Mouse (Mus musculus): Measurements from ENCODE around the gene Prkx. TPM values are rescaled to one million over a fixed set of nuclear protein-coding genes. Genes with fewer than 3 reads are reported as not detected.

Gene Prkx
- total and polyA plus RNA-seq, 2 experiments from 2014 or later: 12.4 to 20.1 TPM

- no peaks in the 10 kb centered on the region for H3K27me3 ChIP-seq (ENCODE audit: control insufficient read depth, insufficient read depth, low read length)
- no peak overlapping the region for H3K27ac ChIP-seq (ENCODE audit: low read depth)
- no peaks in the 10 kb centered on the region for H3K4me1 ChIP-seq (ENCODE audit: control insufficient read depth, insufficient read depth)
- no peak overlapping the region for H3K9ac ChIP-seq (replicated peaks; ENCODE audit: low read depth, low read length)
- no peak for DNase-seq (ENCODE audit: low spot score)
- no peak overlapping the region for H3K4me3 ChIP-seq (ENCODE audit: low read depth, low read length)
- TF ChIP-seq CTCF (IDR thresholded peaks at IDR 0.05; ENCODE audit: low read depth) (no peak), EP300 (IDR thresholded peaks at IDR 0.05; ENCODE audit: low read depth) (no peak)
- no peaks in the 10 kb centered on the region for H3K9me3 ChIP-seq (replicated peaks; ENCODE audit: control insufficient read depth, low read length)
- WGBS: 19% methylated on average over 1 of the region's 1 CpGs
- no peak for ATAC-seq (ENCODE audit: insufficient read depth, low read depth)
- H3K36me3 ChIP-seq (replicated peaks; ENCODE audit: control insufficient read depth, insufficient read depth, low read length): no peaks in the 10 kb centered on the region
- no peak overlapping the region for H3K4me2 ChIP-seq (ENCODE audit: low read depth, low read length)
Observed at GRCm38 (mm10) chrX:77801543-77801942, 5.5 kb upstream of the Prkx start.

GRCm38 (mm10) chrX:77799554-77799953 lies 3.5 kb upstream of the Prkx start:
- 70% methylated on average over 3 of the region's 3 CpGs for WGBS
- TF ChIP-seq EP300 (IDR thresholded peaks at IDR 0.05; ENCODE audit: low read depth): no peak
- TF ChIP-seq CTCF (IDR thresholded peaks at IDR 0.05; ENCODE audit: low read depth): no peak

GRCm38 (mm10) chrX:77797801-77798200 lies 1.7 kb upstream of the Prkx start:
- Histone ChIP-seq H3K9me3 (replicated peaks; ENCODE audit: control insufficient read depth, low read length) (no peaks in the 10 kb centered on the region), H3K27ac (ENCODE audit: low read depth) (no peak overlapping the region), H3K4me1 (ENCODE audit: control insufficient read depth, insufficient read depth) (0 out of 2 replicates have a peak, but pooled peaks cover 7% of the 10 kb centered on the region), H3K36me3 (replicated peaks; ENCODE audit: control insufficient read depth, insufficient read depth, low read length) (no peaks in the 10 kb centered on the region), H3K27me3 (ENCODE audit: control insufficient read depth, insufficient read depth, low read length) (no peaks in the 10 kb centered on the region), H3K4me2 (ENCODE audit: low read depth, low read length) (no peak overlapping the region), H3K4me3 (ENCODE audit: low read depth, low read length) (no peak overlapping the region), H3K9ac (replicated peaks; ENCODE audit: low read depth, low read length) (no peak overlapping the region)
- TF ChIP-seq CTCF (IDR thresholded peaks at IDR 0.05; ENCODE audit: low read depth) (no peak), EP300 (IDR thresholded peaks at IDR 0.05; ENCODE audit: low read depth) (no peak)
- ATAC-seq (ENCODE audit: insufficient read depth, low read depth) (no peak), DNase-seq (ENCODE audit: low spot score) (no peak)

More at GRCm38 (mm10) chrX:77799554-77799953, 3.5 kb upstream of the Prkx start:
- Histone ChIP-seq H3K9ac (replicated peaks; ENCODE audit: low read depth, low read length) (no peak overlapping the region), H3K27me3 (ENCODE audit: control insufficient read depth, insufficient read depth, low read length) (no peaks in the 10 kb centered on the region), H3K4me3 (ENCODE audit: low read depth, low read length) (no peak overlapping the region), H3K36me3 (replicated peaks; ENCODE audit: control insufficient read depth, insufficient read depth, low read length) (no peaks in the 10 kb centered on the region), H3K27ac (ENCODE audit: low read depth) (no peak overlapping the region), H3K4me1 (ENCODE audit: control insufficient read depth, insufficient read depth) (0 out of 2 replicates have a peak, but pooled peaks cover 2% of the 10 kb centered on the region), H3K4me2 (ENCODE audit: low read depth, low read length) (no peak overlapping the region), H3K9me3 (replicated peaks; ENCODE audit: control insufficient read depth, low read length) (no peaks in the 10 kb centered on the region)
- DNase-seq (ENCODE audit: low spot score): no peak
- ATAC-seq (ENCODE audit: insufficient read depth, low read depth): no peak

GRCm38 (mm10) chrX:77796916-77797315 lies 838 bp upstream of the Prkx start:
- no peaks in the 10 kb centered on the region for H3K36me3 ChIP-seq (replicated peaks; ENCODE audit: control insufficient read depth, insufficient read depth, low read length)
- H3K4me2 ChIP-seq (ENCODE audit: low read depth, low read length): no peak overlapping the region; the same call in 1 of the 2 replicates
- TF ChIP-seq CTCF (IDR thresholded peaks at IDR 0.05; ENCODE audit: low read depth) (no peak), EP300 (IDR thresholded peaks at IDR 0.05; ENCODE audit: low read depth) (no peak)
- no peak overlapping the region for H3K27ac ChIP-seq (ENCODE audit: low read depth)
- no peaks in the 10 kb centered on the region for H3K27me3 ChIP-seq (ENCODE audit: control insufficient read depth, insufficient read depth, low read length)
- no peaks in the 10 kb centered on the region for H3K9me3 ChIP-seq (replicated peaks; ENCODE audit: control insufficient read depth, low read length)
- no peak overlapping the region; the same call in 1 of the 2 replicates for H3K4me3 ChIP-seq (ENCODE audit: low read depth, low read length)
- no peak overlapping the region for H3K9ac ChIP-seq (replicated peaks; ENCODE audit: low read depth, low read length)
- ATAC-seq (ENCODE audit: insufficient read depth, low read depth) (no peak), DNase-seq (ENCODE audit: low spot score) (no peak)
- WGBS: 58% methylated on average over 1 of the region's 1 CpGs
- H3K4me1 ChIP-seq (ENCODE audit: control insufficient read depth, insufficient read depth): 0 out of 2 replicates have a peak, but pooled peaks cover 7% of the 10 kb centered on the region

GRCm38 (mm10) chrX:77795858-77796174 lies 262 bp downstream of the Prkx start:
- Histone ChIP-seq H3K4me1 (ENCODE audit: control insufficient read depth, insufficient read depth) (0 out of 2 replicates have a peak, but pooled peaks cover 7% of the 10 kb centered on the region), H3K27ac (ENCODE audit: low read depth) (peak overlapping the region; percentile 86), H3K4me2 (ENCODE audit: low read depth, low read length) (peak overlapping the region; percentile 76), H3K27me3 (ENCODE audit: control insufficient read depth, insufficient read depth, low read length) (no peaks in the 10 kb centered on the region), H3K36me3 (replicated peaks; ENCODE audit: control insufficient read depth, insufficient read depth, low read length) (no peaks in the 10 kb centered on the region), H3K9ac (replicated peaks; ENCODE audit: low read depth, low read length) (peak overlapping the region; percentile 64), H3K4me3 (ENCODE audit: low read depth, low read length) (peak overlapping the region; percentile 66), H3K9me3 (replicated peaks; ENCODE audit: control insufficient read depth, low read length) (no peaks in the 10 kb centered on the region)
- no peak for TF ChIP-seq CTCF (IDR thresholded peaks at IDR 0.05; ENCODE audit: low read depth)
- no peak for TF ChIP-seq EP300 (IDR thresholded peaks at IDR 0.05; ENCODE audit: low read depth)
- peak; percentile 97 for ATAC-seq (ENCODE audit: insufficient read depth, low read depth)
- 18% methylated on average over 30 of the region's 30 CpGs for WGBS
- DNase-seq (ENCODE audit: low spot score): peak; percentile 80
